Mouse (Mus musculus): ENCODE results near the gene Wdfy2.

Gene Wdfy2

DNA sequence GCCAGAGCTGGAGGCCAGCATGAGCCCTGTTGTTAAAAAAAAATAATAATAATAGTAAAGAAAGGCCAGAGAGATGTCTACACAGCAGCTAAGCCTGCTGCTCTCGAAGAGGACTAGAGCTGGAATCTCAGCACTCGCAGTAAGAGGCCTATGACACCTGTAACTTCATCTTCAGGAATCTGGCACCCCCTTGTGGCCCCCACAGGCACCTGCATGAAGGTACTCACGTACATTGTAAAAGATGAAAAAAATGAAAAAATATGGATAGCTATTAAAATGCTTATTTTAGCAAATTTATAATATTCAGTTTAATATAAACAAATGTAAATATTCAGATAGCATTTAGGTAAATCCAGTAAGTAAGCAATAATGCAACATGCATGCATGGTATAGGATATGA is 102.0 kb downstream of the Wdfy2 start:
- DNase-seq = no peak

DNA sequence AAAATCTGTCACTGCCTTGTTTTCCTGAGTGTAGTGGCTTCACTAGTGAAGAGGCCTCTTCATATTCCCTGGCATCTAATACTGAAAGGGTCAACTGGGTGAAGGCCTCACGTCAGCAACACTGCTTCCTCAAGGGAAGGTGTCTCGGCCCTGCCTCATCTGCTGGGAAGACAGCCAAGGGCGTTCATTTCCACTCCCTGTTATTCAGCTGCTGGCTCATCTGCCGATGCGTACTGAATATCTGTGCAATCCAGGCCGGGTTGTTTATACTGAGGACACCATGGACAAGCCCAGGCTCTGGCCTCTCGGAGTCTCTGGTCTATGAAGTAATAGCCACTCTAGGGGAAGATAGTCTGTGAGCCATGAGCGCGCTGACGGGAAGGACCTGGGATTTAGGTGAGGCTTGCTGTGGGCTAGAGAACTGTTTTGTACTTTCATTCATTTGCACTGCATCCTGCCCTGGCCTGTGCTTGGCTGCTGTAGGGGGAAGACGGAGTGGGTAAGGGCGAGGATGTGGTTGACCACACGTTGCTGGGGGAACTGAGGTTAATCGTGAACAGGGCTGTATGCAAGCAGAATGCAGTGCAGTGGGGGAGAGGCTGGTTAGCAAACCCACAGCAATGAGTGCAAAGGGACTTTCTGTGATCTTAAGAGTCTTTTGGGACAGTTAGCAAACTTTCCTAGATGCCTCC is 103.1 kb downstream of the Wdfy2 start:
- peak; percentile 69 for DNase-seq

DNA sequence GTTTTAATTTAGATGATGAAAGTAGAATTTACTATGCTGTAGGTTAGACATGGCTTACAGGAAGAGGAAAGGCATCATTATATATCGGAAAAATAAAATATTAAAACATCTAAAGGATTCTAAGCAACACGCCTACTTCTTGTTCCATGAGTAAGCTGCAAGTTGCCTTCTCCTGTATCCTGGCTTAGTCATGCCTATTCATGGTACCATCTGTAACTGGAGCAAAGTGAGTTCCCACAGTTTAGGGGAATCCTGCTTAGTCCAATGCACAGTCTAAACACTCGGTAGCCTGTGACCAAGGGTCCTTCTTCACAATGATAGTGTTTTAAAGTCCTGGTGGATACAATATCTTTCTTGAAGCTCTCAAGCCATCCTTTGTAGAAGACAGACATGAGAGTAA is 109.3 kb downstream of the Wdfy2 start:
- no peak for DNase-seq

DNA sequence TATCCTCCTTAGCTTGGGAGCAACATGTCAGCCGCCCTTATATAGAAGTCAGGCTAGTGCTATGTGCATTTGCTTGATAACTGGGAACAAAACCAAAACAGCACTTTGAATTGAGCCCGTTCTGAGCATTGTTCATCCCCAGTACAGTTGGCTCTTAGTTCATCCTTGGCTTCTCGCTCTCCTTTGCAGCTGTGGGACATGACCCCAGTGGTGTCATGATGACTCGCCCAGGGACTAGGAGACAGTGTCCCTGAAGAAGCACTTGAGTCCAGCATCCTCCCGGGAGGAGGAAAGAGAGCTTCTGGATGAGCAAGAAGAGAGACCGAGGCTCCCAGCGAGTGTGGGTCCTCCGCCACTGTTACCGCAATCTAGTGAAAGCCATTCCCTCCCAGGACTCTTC is 118.6 kb downstream of the Wdfy2 start:
- DNase-seq = no peak

DNA sequence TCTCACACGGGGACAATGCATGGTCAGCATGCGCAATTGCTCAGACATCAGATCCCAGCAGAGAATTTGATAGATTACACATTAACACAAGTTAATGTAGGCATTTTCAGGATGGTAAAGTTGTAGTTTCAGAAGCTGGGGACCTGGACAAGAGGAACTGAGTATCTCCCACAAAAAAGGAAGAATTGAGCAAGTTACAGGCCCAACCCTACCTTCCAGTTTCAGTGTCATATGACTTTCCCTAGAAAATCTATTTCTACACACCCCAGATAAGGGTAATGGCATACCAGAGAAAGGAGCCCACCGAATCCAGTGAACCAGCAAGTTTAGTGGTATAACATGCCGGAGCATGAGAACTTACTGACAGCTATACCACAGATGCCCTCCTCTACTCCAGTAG is 126.2 kb downstream of the Wdfy2 start:
- DNase-seq = no peak

DNA sequence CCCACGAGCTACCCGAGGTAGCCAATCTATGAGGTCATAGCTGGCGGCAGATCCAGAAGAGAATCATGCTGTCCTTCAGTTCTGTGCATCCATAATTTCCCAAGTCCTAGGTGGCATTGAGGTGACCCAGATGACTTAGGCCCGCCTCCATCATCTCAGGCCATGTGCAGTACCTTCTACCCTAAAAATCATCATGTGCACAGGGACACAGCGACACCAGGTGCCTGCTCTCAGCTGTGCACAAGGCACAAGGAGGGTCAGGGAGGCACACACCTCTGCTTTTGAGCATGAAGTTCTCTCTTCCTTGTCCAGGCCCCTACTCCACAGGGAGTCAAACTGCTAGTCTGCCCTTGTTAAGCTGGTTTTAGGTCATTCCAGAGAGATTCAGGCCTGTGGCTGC is 127.9 kb downstream of the Wdfy2 start:
- DNase-seq = no peak

DNA sequence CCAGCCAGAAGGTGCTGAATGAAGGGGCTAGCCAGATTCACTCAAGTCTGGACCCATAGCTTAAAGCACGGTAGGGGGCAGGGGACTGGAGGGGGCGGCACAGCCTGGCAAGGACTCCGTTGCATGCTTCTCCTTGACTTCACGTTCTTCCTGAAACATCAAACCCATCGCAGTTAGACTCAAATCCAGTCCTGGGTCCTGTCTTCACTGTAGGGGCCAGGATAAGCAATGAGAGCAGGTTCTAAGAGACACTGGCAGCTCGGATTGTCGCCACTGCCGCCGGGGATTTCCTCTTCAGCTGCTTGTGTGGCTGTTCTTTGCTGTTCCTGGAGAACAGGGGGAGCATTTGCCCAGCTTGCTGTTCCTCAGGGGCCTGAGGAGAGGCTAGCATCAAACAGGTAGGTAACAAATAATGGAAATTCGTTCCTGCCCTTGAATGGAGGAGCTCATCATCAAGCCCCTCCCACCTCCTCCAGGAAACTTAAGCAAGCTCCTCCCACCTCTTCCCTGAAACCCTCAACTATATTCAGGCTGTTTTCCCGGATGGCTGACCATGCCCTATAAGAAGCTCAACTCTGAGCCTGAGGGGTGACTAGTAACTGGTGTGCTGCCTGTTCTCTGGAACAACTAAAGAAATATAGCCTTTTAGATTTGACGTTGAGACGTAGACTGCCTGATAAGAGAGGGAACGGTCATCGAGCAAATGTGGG is 128.5 kb downstream of the Wdfy2 start:
- DNase-seq = no peak

DNA sequence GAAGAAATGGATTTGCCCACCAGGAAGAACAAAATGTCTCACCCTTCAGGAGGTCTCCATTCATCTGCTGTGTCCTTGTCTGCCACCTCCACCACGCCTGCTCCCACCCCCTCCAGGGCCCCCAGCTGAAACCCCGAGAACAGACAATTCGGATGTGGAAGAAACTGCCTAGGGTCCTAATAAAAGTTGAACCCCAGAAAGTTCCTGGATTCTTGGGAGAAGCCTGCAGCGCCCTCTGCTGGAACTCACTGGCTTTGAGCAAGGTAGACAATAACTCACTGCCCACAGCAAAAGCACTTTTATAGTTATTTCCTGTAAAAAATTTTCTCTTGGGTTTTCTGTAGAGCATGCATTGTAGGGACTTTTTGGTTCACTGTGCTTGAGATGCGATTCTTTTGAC is 137.6 kb downstream of the Wdfy2 start:
- DNase-seq = peak; percentile 17

DNA sequence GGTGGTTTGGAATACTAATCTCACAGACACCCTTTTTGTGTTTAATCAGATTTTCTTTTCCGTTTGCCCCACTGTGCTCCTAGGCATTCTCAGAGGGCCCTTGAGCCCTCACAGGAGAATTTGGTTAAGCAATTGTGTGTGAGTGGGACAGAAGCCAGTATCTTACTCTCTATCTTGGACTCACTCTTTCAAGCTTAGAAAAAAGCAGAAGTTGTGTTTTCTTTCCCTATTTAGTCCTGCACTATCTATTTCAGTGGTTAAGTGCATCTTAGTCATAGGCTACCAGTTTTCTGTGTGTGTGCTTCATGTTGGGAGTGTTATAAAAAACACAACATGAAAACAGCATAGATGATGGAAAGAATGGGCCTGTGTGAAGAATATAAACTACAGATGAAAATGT is 142.3 kb downstream of the Wdfy2 start:
- no peak for DNase-seq

DNA sequence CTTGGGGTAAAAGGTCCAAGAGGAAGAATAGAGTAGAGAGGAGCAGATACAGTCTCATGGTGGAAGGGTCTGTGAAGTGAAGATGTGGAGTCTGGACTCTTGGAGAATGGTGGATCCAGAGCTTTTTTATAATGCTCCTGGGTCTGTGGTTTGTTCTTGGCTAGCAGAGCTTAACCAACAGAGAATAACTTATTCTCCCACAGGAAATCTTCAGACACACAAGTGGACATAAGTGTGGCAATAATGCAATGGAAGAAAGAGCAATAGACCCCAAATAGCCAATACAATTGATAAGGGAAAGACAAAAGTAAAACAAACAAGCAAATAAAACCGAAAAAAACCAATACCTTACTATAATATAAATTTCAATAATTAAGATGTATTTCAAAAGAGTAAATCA is 146.9 kb downstream of the Wdfy2 start, which contains the start of gene Defb48:
Gene Defb48 (minus strand): TSS at position 101 of the 400 bp plus-strand sequence.
- no peak for DNase-seq

DNA sequence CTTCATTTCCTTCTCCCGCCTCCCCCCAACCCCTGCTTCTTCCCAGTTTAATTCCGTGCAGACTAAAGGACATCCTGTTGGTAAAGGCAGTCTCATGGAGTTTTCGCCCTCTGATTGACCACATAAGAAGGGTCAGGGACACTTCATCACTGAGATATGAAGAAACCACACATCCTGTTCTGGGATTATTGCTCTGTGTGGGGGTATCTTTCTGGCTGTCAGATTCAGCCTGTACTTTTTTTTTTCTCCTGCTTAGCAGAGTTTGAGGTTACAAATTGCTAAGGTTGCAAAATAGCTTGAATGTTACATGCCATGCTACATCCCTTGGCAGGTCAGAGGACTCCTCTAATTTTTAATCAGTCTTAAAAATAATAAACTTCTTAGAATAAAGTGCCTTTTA is 153.8 kb downstream of the Wdfy2 start:
- DNase-seq = no peak

DNA sequence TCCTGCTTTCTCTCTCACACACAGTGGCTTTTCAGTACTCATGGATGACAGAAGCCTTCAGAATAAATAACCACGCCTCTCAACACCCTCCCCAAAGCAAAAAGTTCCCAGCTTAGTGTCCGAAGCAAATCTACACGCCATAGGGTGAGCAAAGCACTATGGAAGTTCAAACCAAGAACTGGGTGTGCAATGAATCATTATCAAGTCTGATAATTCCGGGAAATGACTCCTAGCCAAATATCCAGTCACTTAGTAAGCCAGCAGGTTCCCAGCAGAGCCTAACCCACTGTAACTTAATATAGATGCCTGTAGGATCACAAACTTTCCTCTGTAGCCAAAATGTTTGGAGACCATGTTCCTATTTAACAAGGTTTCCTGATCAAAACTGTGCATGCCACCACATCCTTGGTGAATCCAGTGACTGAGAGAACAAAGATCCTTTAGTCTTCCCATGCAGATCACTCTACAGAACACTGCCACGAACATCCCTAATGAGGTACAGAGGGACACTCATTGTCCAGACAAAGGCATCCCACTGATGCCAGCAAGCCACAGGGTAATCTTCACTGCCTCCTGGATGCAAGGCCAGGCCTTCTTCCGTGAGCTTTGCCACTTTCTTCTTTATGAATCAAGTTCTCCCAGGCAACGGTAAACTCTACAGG is 154.5 kb downstream of the Wdfy2 start:
- no peak for DNase-seq

DNA sequence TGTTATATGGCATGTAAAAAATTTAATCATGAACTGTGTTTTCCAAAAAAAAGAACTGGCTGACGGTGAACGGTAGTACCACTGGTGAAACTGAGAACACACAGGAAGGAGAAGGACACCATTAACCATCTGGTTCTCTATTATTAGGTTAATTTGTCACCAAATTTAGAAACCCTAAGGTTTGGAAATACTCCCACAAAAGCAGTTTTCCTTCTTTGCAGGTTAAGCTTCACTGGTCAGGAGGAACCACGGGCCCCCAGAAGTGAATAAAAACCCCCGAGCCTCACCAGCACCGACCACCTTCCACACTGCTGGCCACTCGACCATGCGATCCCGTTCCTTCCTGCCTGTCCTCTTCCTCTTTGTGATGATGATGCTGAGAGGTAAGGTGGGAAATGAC is 160.3 kb downstream of the Wdfy2 start, which contains the start of gene Defb47:
Gene Defb47 (plus strand): TSS at position 301 of the 400 bp plus-strand sequence.
- DNase-seq = no peak

DNA sequence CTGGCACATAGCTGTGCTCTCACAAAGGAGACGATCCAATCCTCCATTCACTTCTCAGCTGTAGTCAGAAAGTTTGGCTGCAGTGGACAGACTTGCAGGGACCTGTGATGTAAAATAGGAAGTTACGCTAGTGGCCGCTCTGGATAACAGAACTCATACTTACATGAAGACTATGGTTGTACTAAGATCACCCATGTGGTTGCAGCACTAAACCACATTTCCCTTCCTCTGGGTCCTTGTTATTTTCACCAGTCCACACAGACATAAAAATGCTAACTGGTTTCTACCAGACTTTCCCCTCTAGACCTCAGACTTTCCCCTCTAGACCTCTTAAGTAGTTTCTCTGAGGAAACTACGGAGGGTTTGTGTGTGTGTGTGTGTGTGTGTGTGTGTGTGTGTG is 161.5 kb downstream of the Wdfy2 start:
- no peak for DNase-seq

DNA sequence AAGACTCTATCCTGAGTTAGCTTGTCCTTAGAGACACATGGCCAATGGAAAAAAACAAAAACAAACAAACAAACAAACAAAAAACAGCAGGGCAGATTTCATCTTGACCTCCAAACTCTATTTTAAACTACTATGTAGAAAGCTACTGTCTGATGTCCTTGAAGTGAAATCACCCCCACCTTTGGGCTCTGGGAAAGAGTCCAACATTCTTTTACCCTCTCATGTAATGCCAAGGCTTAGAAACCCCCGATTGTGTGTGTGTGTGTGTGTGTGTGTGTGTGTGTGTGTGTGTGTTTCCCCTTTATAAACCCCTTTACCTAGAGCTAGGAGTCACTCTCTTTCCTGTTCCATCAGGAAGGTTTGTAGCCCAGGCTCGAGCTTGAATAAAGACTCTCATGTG is 165.1 kb downstream of the Wdfy2 start:
- DNase-seq = no peak

All from kidney, adult 11 months (tissue).